Mouse (Mus musculus) erythroblast, adult 5-6 weeks (primary cell): ENCODE data around the gene Gm20518. TPM values are rescaled to one million over a fixed set of nuclear protein-coding genes. Genes with fewer than 3 reads are reported as not detected.
A peak's percentile ranks its signal among the peaks of the same experiment; 100 is the strongest.

Source experiments
- ATAC-seq: replicated peaks from 2 replicates; pipeline ENCODE4 v1.8.0; 2016; ENCODE audit warnings: moderate number of reproducible peaks, mild to moderate bottlenecking, moderate TSS enrichment, inconsistent platforms; ENCODE audit not compliant: poor library complexity, low FRiP score, severe bottlenecking
- total RNA-seq, 2 experiments: library from RNA; stranded (forward) in 1 of 2; stranded (reverse) in 1 of 2; fragments of 150-400 nt in 1 of 2; fragments of 200-764, 138-1000 nt in 1 of 2; gene quantifications; 2 replicates each; pipeline versions ENCODE4 v1.2.3 to v1.2.4; 2015 to 2017; ENCODE audit warnings: low replicate concordance in 2 of 2

Gene Gm20518
- total RNA-seq, 2 experiments from 2014 or later: 0.68 TPM; not detected in 1

DNA sequence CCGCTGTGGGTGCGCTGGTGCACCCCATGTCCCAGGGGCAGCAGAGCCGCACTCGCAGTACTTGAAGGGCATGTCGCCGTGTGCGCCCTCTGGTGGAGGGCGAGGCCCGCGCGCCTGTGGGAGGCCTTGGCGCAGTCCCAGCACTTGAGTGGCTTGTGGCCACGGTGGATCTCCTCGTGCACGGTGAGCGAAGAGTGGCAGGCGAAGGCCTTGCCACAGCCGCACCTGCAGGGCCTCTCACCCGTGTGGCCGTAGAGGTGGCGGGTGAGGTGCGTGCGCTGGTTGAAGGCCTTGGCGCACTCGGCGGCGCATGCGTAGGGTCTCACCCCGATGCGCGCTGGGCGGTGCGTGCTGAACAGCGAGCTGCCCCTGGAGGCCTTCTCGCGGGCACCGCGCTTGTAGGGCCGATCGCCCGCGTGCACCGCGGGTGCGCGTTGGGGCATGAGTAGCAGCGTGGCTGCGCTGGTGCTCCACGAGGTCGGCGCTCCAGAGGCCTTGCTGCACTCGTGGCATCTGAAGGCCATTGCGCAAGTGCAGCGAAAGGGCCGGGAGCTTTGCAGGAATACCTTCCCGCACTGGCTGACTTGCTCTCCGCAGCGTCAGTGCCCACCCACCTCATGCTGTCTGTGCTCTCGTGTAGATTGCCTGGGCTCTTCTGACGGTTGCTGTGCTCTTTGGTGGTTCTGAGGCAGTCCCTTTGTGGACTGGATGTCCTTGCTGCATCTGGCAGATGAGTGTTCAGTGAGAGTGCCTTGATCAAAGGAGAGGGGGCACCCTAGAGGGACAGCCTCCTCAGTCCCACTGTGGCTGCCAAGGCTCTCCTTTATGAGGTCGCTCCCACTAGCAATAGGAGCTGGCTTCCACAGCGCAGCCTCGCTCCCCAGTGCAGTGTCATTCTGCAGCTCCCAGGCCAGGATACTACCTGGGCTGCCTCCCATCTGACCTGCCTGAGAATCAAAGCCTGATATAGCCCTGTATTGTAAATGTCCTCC is 75.8 kb downstream of the Gm20518 start:
- peak; percentile 79 for ATAC-seq

DNA sequence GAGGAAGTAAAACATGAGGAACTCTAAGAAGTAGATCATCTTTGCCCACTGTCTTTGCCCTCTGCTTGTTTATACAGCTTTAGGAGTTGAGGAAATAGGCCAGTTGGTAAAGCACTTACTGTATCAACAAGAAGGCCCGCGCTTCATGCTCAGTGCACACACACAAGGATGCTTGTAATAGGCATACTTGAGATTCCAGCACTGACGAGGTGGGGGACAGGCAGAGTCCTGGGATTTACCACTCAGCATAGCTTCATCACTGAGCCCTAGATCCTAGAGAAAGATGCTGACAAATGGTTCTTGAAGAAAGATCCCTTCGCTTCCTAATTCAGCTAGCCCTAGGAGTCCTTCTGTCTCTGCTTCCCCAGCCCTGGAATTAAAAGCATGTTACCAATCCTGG is 78.3 kb downstream of the Gm20518 start:
- ATAC-seq: no peak

DNA sequence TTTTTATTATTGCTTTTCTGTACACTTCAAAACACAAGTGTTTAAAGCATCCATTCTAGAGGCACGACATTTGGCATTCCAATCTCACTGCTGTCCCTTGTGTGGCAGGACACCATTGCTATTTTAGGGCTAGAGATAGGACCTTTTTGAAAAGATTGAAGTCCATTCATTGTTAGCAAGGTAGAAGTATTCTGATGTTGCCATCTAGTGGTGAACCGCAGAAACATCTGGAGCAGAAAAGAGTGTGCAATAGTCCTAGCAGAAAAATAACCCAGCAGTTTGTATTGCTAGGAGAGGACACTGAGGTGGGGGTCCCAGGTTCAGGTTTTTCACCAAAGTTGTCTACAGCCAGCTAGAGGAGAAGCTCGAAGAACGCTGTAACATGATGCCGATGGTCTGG is 79.4 kb downstream of the Gm20518 start:
- no peak for ATAC-seq

DNA sequence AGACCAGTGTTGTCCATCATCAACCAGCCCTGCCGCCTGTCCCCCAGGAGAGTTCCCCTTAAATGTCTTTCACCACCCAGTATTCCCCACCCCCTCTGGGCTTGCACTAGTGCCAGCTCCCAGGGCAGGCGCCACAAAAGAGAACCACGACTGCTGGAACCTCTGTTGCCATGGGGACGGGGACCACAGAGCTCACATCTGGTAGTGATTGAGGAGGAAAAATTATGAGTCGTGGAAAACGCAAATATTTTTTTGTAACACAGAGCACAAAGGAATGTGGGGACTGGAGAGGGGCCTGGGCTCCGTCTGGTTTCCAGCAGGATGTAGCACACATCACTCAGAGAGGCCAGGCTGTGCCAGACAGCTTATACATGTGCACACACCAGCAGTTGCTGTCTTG is 81.8 kb downstream of the Gm20518 start:
- no peak for ATAC-seq

DNA sequence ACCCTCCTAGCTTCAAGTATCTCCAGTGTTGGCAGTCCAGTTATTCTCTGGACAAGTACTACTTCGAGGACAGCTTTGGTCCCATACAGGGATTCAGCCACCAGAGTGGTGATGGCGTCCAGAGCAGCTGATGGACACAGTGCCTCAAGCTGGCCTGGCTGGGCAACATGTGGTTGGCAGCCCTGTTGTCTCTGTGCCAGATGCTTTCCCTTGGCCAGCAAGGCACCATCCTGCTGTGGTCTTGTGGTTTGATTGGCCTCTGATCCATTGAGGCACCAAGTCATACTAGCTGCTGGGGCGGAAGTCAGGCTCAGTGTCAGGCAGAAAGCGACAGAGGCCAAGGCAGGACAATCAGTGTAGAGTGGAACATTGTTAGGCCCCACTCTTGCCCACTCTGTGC is 82.3 kb downstream of the Gm20518 start:
- ATAC-seq: no peak

DNA sequence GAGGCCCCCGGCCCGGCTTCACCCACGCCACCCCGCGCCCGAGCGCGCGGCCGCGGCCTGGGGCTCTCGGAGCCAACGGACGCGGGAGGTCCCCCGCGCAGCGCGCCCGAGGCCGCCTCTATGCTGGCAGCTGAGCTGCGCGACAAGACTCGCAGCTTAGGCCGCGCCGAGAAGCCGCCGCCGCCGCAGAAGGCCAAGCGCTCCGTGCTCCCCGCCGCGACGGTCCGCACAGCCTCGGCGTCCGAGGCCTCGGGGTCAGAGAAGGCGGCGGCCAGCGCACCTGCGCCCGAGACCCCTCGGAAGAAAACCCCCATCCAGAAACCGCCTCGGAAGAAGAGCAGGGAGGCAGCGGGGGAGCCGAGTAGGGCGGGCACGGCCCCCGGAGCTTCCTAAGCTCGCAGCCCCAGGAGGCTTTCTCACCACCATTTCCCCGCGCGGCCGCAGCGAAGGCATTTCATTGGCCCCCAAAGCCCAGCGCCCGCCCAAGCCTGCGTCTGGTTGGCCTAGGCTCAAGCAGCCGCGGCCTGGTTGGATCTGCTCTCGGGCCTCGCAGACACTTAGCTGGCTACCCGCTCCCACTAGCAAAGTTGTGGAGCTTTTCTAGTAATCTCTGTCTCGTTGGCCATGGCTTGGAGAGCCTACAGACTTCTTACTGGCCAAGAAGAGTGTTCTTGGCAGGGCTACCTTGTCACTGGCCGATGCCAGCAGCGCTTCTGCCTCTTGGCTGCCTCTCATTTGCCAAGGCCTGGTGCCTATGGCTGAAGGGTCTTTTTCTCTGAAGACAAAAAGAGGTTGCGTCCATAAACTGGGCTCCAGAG is 84.1 kb downstream of the Gm20518 start:
- ATAC-seq: no peak

DNA sequence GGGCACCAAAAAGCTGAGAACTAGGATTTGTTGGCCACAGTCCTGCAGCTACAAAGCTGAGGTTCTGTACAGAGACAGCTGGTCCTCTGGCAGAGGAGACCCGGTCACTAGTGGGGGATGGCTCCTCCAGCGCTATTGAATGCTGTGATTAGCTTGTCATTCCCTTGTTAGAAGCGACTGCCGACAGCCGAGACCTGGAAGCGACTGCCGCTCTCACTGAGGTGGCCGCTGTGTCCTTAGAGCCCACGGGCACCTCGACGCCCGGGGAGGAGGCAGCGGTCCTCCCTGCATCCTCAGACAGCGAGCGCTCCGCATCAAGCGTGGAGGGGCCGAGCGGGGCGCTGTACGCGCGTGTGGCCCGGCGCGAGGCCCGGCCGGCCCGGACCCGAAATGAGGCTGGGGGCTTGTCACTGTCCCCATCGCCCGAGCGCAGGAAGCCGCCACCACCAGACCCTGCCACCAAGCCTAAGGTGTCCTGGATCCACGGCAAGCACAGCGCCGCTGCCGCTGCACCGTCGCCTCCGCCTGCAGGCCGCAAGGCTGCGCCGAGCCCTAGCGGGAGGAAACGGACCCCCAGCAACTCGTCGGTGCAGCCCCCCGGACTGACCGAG is 84.8 kb downstream of the Gm20518 start:
- no peak for ATAC-seq

DNA sequence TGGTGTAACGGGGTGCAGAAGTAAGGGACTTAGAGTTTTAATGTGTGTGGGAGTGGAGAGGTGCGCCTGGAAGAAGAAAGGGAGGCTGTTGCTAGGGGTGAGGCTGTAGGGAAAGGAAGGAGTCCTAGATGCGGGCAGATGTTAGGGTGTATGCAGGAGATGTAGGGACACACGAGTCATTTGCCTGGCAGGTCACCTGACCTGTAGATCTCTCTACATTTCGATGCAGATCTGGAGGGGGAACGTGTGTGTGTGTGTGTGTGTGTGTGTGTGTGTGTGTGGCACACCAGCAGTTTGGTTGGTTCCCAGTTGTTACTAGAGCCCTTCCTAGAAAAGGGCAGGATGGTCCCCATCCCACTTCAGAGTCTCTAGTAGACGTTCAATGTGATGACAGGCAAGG is 86.5 kb downstream of the Gm20518 start:
- ATAC-seq: no peak

DNA sequence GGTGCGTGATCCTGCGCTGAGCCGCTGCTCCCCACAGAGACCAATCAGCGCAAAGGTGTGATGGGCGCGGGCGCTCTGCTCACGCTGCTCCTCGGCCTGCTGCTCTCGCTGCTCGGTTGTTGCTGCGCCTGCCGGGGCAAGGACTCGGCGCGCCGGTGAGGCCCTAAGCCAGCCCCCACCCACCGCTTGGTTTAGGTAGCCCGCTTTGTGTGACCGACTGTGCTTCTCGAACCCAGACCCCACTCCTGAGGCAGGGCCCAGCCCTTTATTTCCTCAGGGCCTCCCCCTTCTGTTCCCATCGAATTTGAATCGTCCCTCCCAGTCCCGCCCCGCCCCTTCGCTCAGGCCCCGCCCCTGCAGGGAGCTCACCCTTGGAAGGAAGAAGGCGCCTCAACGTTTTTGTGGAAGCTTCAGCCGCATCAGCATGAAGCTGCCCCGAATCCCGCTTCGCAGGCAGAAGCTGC is 87.0 kb downstream of the Gm20518 start:
- ATAC-seq: no peak

DNA sequence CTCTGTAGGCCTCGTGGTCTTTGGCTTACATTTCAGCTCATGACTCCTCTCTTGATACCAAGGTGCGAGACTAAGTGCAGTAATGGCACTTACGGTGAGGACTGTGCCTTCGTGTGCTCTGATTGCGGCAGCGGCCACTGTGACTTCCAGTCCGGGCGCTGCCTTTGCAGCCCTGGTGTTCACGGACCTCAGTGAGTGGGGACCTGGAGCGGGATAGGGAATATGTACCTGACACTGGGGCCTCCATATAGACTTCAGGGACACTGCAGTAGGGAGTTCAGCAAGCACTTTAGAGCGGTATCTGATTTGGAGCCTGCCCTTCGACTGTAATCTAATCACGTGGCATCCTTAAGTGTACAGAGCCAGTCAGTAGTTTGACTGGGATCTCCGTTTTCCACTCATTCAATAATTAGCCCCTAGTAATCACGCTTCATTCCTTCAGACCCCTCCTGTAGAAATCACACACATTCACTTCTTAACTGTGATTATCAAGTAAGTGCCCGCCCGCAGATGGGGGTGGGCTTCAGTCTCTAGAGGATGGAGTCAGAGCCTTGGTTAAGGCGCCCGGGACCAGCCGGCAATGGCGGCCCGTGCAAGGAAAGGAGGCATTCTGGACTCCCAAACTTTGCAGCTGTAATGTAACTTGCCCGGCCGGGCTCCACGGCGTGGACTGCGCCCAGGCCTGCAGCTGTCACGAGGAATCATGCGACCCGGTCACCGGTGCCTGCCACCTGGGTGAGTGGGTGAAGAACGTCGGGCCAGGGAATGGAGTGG is 87.6 kb downstream of the Gm20518 start:
- ATAC-seq: no peak

DNA sequence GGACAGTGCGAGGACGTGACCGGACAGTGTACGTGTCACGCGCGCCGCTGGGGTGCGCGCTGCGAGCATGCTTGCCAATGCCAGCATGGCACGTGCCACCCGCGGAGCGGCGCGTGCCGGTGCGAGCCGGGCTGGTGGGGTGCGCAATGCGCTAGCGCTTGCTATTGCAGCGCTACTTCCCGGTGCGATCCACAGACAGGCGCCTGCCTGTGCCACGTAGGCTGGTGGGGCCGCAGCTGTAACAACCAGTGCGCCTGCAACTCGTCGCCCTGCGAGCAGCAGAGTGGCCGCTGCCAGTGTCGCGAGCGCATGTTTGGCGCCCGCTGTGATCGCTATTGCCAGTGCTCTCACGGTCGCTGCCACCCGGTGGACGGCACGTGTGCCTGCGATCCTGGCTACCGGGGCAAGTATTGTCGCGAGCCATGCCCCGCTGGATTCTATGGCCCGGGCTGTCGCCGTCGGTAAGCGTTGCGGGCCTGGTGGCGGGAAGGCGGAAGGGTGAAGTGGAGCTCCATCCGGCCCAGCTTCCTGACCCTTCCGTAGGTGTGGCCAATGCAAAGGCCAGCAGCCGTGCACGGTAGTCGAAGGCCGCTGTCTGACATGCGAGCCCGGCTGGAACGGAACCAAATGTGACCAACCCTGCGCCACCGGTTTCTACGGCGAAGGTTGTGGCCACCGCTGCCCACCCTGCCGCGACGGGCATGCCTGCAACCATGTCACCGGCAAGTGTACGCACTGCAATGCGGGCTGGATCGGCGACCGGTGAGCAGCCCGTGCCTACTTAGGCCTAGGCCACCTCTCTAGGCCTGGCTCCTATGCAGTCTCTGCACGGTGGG is 88.4 kb downstream of the Gm20518 start:
- ATAC-seq: no peak

DNA sequence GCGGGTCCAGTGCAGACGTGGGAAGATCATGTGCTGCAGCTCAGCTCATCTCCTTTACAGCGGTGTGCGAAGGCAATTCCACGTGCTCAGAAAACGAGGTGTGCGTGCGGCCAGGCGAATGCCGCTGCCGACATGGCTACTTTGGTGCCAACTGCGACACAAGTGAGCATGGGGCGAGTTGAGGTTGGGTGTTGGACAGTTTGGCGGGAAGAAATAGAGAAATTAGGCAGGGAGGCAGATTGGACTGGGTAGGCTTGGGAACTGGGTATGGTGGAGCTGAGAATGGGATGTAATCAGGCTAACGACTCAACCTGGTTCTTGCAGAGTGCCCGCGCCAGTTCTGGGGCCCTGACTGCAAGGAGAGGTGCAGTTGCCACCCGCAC is 89.0 kb downstream of the Gm20518 start:
- ATAC-seq: no peak

DNA sequence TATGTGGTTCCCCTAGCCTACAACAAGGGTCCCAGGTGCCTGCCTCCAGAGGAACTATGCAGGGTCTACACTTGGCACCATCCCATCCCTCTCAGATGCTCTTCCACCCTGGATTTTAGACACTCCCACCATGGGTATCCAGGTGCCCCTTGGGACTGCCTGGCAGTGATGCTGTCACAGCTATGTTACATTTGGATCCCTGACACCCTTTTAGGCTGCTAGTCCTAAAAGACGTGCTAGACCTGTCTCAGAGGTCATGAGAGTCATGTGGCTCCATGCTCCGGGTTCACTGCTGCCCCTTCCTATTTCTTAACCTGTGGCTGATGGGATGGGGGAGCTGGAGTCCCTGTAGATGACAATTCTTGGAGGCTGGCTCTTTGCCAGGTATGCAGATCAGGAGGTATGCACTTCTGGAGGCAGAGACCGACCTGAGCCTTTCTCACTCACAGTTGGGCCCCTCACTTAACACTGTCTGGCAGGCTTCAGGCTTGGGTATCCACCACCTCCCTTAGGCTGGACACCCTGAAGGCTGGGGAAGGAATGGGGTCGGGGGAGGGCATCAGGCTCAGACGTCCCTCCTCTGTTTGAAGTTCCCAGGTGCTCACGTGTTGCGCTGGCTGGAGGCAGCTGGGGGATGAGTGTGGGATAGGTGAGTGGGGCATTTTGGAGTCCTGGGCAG is 89.6 kb downstream of the Gm20518 start:
- ATAC-seq: no peak

DNA sequence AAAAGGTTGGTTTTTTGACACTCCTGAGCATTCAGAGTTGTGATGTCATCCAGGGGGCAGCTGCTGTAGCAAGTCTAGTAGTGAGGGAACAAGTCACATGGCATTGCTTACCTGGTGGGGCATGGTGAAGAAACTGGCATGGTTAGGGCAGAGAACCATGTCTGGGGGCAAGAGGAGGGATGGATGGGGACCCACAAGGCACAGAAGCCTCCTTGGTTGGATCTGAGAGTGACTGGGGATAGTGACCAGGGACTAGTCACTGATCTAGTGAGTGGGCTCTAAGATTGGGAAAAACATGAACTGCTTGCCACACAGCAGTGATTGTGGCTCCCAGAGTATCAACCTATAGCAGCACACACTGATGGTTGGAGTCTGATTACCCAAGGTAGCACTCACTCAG is 91.9 kb downstream of the Gm20518 start:
- no peak for ATAC-seq

DNA sequence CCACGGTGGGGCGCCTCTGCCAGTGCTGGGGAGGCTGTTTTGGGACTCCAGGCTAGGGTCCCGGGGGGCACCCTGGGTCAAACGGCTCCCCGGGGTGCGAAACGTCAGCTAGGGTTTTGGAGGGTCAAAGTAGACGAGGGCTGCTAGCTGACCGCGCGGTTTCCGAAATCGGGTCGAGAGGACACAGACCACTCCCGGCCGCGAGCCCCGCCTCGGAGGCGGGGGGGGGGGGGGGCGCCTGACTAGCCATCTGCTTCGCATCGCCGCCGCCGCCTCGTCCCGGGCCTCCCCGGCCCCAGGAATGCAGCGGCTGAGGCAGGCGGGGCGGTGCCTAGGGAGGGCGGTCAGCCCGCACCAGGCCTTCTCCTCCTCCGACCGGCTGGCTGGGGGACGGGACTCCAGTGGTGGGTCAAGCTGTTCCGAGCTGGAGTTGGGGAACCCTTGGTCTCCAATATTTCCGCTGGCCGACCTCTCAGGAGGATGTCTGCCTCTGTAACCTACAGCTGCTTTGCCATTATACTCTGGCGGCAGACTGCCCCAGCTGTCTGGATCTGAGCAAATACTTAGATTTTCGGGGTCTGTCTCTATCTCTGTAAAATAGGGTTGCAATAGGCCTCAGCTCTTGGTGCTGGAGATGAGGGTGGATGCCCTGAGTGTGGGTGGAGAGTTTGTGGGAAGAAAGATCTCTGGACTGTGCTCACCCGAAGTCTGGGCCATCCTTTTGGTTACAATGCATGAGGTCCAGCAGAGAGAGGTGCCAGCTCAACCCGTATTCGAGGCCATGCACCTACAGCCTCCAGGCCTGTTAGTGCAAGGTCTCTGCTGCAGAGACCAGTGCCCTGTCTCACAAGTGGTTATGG is 92.9 kb downstream of the Gm20518 start:
- no peak for ATAC-seq

DNA sequence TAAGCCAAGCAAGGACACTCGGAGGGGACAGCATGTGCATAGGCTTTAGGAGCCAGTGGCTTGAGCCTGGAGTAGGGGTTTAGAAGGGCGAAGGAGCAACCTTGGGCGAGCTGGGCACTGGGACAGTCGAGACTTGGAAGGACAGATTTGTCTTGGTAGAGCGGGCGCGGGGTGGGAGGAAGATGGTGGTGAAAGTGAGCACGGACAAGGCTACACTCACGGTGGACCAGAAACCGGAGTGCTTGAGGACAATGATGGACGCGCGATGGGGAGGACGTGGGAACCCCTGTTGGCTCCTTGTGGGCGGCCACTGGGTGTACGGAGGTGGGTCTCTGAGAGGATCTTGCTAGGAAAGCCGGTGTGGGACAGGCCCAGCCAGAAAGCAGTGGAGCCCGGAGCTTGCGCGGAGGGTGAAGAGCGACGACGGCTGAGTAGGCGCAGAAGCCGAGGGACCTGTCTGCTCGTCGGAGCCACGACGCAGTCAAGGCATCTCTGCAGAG is 93.6 kb downstream of the Gm20518 start:
- ATAC-seq: no peak
